Mouse (Mus musculus): ENCODE data around the gene Vsig10l.

DNA sequence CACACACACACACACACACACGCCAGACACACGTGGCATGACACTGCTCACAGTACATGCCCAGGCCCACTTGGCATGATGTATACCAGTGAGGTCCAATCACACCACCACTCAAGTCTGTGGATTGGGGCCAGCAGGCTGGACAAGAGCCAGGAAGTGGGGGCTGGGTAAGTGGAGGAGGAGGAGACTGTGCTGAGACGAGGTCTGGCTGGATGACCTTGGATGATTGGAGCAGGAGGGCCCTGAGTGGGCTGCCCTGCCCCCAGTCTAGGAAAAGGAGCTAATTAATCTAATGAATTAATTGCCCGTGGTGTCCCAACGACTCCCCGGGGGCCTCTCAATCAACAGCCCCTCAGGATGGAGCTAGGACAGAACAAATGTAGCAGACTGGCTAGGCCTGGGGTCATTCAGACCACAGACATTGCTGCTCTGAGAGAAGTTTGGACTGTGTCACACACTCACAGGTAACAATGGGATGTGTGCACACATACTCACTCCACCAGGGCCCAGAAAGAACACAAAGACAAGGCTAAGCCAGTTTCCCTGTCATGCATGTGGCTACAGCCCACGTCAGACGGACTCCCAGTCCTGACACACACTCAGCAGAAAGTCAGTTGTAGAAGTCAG lies 19.3 kb downstream of the Vsig10l start:
- TF ChIP-seq CTCF (IDR thresholded peaks at IDR 0.05; ENCODE audit: low read depth, low read length) (no peak), POLR2A (IDR thresholded peaks at IDR 0.05; ENCODE audit: insufficient read depth, low read length) (no peak), EP300 (IDR thresholded peaks at IDR 0.05; ENCODE audit: insufficient read depth, low read depth, low read length) (no peak)
